Mouse (Mus musculus) CH12.LX (cell line): Measurements from ENCODE around the gene Fasn. TPM values are rescaled to one million over a fixed set of nuclear protein-coding genes. Genes with fewer than 3 reads are reported as not detected.

Experiments
- DNase-seq: peaks from one replicate; pipeline ENCODE4 v3.0.0-alpha.2; 2013; ENCODE audit errors: extremely low read depth
- H3K27ac ChIP-seq: 2 replicates; pipeline ENCODE4 v1.5.1; 2012; ENCODE audit warnings: low read depth, mild to moderate bottlenecking, control low read depth, moderate library complexity; ENCODE audit not compliant: insufficient read depth
- H3K27me3 ChIP-seq: replicated peaks from 2 replicates; pipeline ENCODE3; 2012; ENCODE audit warnings: inconsistent platforms
- H3K36me3 ChIP-seq, 2 experiments: replicated peaks in 1 of 2; 2 replicates each; pipeline versions ENCODE3 to v1.6.1; 2012; ENCODE audit warnings: inconsistent platforms in 1 of 2, low read length in 1 of 2, mild to moderate bottlenecking in 1 of 2, mixed read lengths in 1 of 2, moderate library complexity in 1 of 2; ENCODE audit not compliant: control insufficient read depth in 1 of 2, insufficient read depth in 1 of 2
- H3K4me1 ChIP-seq, 2 experiments: 2 replicates each; pipeline ENCODE4 v1.6.1; 2012; ENCODE audit warnings: inconsistent platforms in 1 of 2, moderate library complexity in 1 of 2; ENCODE audit not compliant: insufficient read depth in 2 of 2, control insufficient read depth in 1 of 2
- H3K4me2 ChIP-seq: 2 replicates; pipeline ENCODE4 v1.6.1; 2012; ENCODE audit warnings: low read depth, mild to moderate bottlenecking, control low read depth; ENCODE audit not compliant: poor library complexity, insufficient read depth, severe bottlenecking
- H3K4me3 ChIP-seq, 3 experiments: fragments of 150-350 bp in 1 of 3; sonication (generic) in 1 of 3; replicated peaks in 1 of 3; 2 replicates each; pipeline versions ENCODE3 to v1.5.1; 2011 to 2012; ENCODE audit warnings: low read depth in 2 of 3, low read length in 2 of 3, mild to moderate bottlenecking in 2 of 3, moderate library complexity in 2 of 3, control low read depth in 1 of 3, improper control_type of control experiment in 1 of 3, inconsistent platforms in 1 of 3, mixed read lengths in 1 of 3; ENCODE audit not compliant: poor library complexity in 1 of 3
- H3K79me2 ChIP-seq: replicated peaks from 2 replicates; pipeline ENCODE4 v1.6.1; 2012; ENCODE audit warnings: mild to moderate bottlenecking, moderate library complexity; ENCODE audit not compliant: control insufficient read depth, poor library complexity, insufficient read depth, severe bottlenecking; ENCODE audit errors: extremely low read depth
- H3K9ac ChIP-seq: 2 replicates; pipeline ENCODE4 v1.6.1; 2012; ENCODE audit warnings: low read depth, mild to moderate bottlenecking, control low read depth, moderate library complexity; ENCODE audit not compliant: insufficient read depth
- H3K9me3 ChIP-seq: replicated peaks from 2 replicates; pipeline ENCODE3; 2012; ENCODE audit warnings: low read length, inconsistent platforms, mixed read lengths
- BHLHE40 ChIP-seq: IDR thresholded peaks from 2 replicates; pipeline ENCODE4 v1.6.1; 2011; ENCODE audit warnings: mild to moderate bottlenecking, low read depth, low read length, improper control_type of control experiment
- CHD1 ChIP-seq: IDR thresholded peaks from 2 replicates; pipeline ENCODE4 v1.6.1; 2012; ENCODE audit warnings: low read depth, low read length, improper control_type of control experiment, inconsistent platforms
- CTCF ChIP-seq, 2 experiments: IDR thresholded peaks in 1 of 2; conservative IDR thresholded peaks in 1 of 2; 2 replicates each; pipeline ENCODE4 v1.5.1; 2011 to 2012; ENCODE audit warnings: low read depth in 2 of 2, low read length in 2 of 2, improper control_type of control experiment in 1 of 2, inconsistent platforms in 1 of 2, mild to moderate bottlenecking in 1 of 2, moderate library complexity in 1 of 2
- EP300 ChIP-seq: IDR thresholded peaks from 2 replicates; pipeline ENCODE4 v1.6.1; 2011; ENCODE audit warnings: low read length, improper control_type of control experiment
- JUN ChIP-seq: IDR thresholded peaks from 2 replicates; pipeline ENCODE4 v1.6.1; 2011; ENCODE audit warnings: low read depth, mild to moderate bottlenecking, low read length, improper control_type of control experiment, moderate library complexity; ENCODE audit not compliant: insufficient read depth
- KAT2A ChIP-seq: IDR thresholded peaks from 2 replicates; pipeline ENCODE4 v1.6.1; 2012; ENCODE audit warnings: low read length, improper control_type of control experiment, inconsistent platforms; ENCODE audit not compliant: insufficient replicate concordance
- MAFK ChIP-seq: IDR thresholded peaks from 2 replicates; pipeline ENCODE4 v1.6.1; 2011; ENCODE audit warnings: low read length, improper control_type of control experiment; ENCODE audit not compliant: insufficient replicate concordance
- MEF2A ChIP-seq: IDR thresholded peaks from 2 replicates; pipeline ENCODE4 v1.6.1; 2014; ENCODE audit warnings: low read depth, mild to moderate bottlenecking, inconsistent platforms, low read length, improper control_type of control experiment, borderline replicate concordance
- NELFE ChIP-seq: IDR thresholded peaks from 2 replicates; pipeline ENCODE4 v1.6.1; 2011; ENCODE audit warnings: low read depth, low read length, improper control_type of control experiment
- POLR2A ChIP-seq: IDR thresholded peaks from 2 replicates; pipeline ENCODE4 v1.6.1; 2011; ENCODE audit warnings: low read depth, mild to moderate bottlenecking, improper control_type of control experiment, low read length
- POLR2AphosphoS2 ChIP-seq: IDR thresholded peaks from 2 replicates; pipeline ENCODE4 v1.6.1; 2011; ENCODE audit warnings: low read depth, low read length, improper control_type of control experiment
- RAD21 ChIP-seq: IDR thresholded peaks from 2 replicates; pipeline ENCODE4 v1.6.1; 2011; ENCODE audit warnings: low read depth, mild to moderate bottlenecking, low read length, improper control_type of control experiment, moderate library complexity
- ZC3H11A ChIP-seq: IDR thresholded peaks from 2 replicates; pipeline ENCODE4 v1.6.1; 2012; ENCODE audit warnings: low read depth, mild to moderate bottlenecking, inconsistent platforms, low read length, improper control_type of control experiment
- dilution Hi-C: fragments of 300-500 bp; cut with MboI; formaldehyde crosslinking; loops from 2 replicates; pipeline ENCODE4 v1.14.3; 2020; ENCODE audit warnings: low sequenced_read_pairs; ENCODE audit not compliant: extremely low pct_unique_long_range_greater_than_20kb, extremely low pct_ligation_motif_present
- in situ Hi-C: fragments of 300-500 bp; cut with MboI; formaldehyde crosslinking; loops from 3 replicates; pipeline ENCODE4 v1.14.3; 2019; ENCODE audit warnings: low sequenced_read_pairs, low pct_ligation_motif_present, low pct_unique_long_range_greater_than_20kb, mixed read lengths
- polyA plus RNA-seq: library from polyadenylated mRNA; unstranded; fragments of >175 nt; gene quantifications from 2 replicates; pipeline ENCODE4 v1.2.1, GENCODE M21; 2012; ENCODE audit warnings: low read depth; ENCODE audit not compliant: insufficient read length
- total RNA-seq, 2 experiments: library from RNA; depleted of rRNA; stranded (reverse); fragments of 300-350 nt in 1 of 2; fragments of >200 nt in 1 of 2; gene quantifications; 2 replicates each; pipeline ENCODE4 v1.2.3; 2012 to 2014

The Fasn gene
- total and polyA plus RNA-seq, 3 experiments = 116 to 300 (median 186) TPM

- peaks cover 45 to 62% of the 10 kb centered on the region in 2 experiments for H3K36me3 ChIP-seq
- no peak overlapping the region for H3K4me3 ChIP-seq
Observed at GRCm38 (mm10) chr11:120805375-120806298, 18.7 kb downstream of the Fasn start.

GRCm38 (mm10) chr11:120804769-120805168 lies 19.6 kb downstream of the Fasn start:
- in situ Hi-C loops = no loop called here
- H3K4me2 ChIP-seq = no peak overlapping the region
- no peaks in the 10 kb centered on the region for H3K27me3 ChIP-seq
- TF ChIP-seq KAT2A (no peak), JUN (no peak), MEF2A (no peak), POLR2A (no peak), NELFE (no peak), MAFK (no peak), BHLHE40 (no peak), POLR2AphosphoS2 (no peak; the same call in 1 of the 2 replicates), ZC3H11A (no peak), EP300 (no peak), CHD1 (no peak)
- TF ChIP-seq, all 38 proteins: peak for 0
- peaks cover 6 to 12% of the 10 kb centered on the region in 2 experiments for H3K4me1 ChIP-seq
- H3K9ac ChIP-seq = no peak overlapping the region
- no peak overlapping the region for H3K27ac ChIP-seq
- H3K36me3 ChIP-seq = peaks cover 36 to 53% of the 10 kb centered on the region in 2 experiments
- dilution Hi-C loops = no loop called here
- no peak overlapping the region for H3K4me3 ChIP-seq
- no peaks in the 10 kb centered on the region for H3K79me2 ChIP-seq
- no peak for DNase-seq
- H3K9me3 ChIP-seq = no peaks in the 10 kb centered on the region

More at GRCm38 (mm10) chr11:120805375-120806298, 18.7 kb downstream of the Fasn start:
- H3K27me3 ChIP-seq = no peaks in the 10 kb centered on the region
- no peak overlapping the region for H3K9ac ChIP-seq
- H3K4me1 ChIP-seq = peaks cover 3% of the 10 kb centered on the region in 2 experiments
- in situ Hi-C loops = no loop called here
- dilution Hi-C loops = no loop called here
- H3K27ac ChIP-seq = no peak overlapping the region
- DNase-seq = no peak
- TF ChIP-seq RAD21 = no peak
- TF ChIP-seq CTCF (conservative IDR thresholded peaks at IDR 0.05 in 1 of 2, IDR thresholded peaks at IDR 0.05 in 1 of 2; ENCODE audit: low read depth in 2 of 2, low read length in 2 of 2) = no peak
- peak; percentile 93 for TF ChIP-seq POLR2AphosphoS2
- TF ChIP-seq POLR2A = peak; percentile 28; the same call in 1 of the 2 replicates
- no peaks in the 10 kb centered on the region for H3K79me2 ChIP-seq
- no peaks in the 10 kb centered on the region for H3K9me3 ChIP-seq
- no peak overlapping the region for H3K4me2 ChIP-seq
